Mouse (Mus musculus): ENCODE data around the gene Fkbp5. TPM values are rescaled to one million over a fixed set of nuclear protein-coding genes. Genes with fewer than 3 reads are reported as not detected.
"Not testable (repeated sequence)": the region's sequence is repeated elsewhere in the genome, so short reads cannot be mapped to it uniquely, and the experiment has no call there.

Gene Fkbp5
- total RNA-seq, 1 experiment from 2014 or later, result 19.4 TPM

DNA sequence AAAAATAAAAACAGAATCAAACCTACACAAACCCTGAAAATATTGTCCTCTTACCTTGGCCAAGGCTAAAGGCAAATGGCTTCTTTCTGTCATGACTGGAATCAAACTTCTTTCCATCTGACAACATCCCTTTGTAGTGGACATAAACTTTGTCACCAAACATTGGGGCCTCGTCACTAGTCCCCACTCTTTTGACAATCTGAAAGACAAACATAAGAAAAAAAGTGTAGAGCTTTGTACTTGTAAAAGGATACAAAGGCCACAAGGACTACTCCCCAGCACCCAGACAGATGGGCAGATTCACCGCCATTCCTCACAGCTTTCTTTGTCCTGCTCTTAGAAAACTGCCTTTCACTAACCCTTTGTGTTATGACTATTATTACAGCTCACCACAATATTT, 79.4 kb downstream of the Fkbp5 start:
- no peak for ATAC-seq (ENCODE audit: extremely low read depth, insufficient number of reproducible peaks, low FRiP score, poor library complexity, severe bottlenecking)

DNA sequence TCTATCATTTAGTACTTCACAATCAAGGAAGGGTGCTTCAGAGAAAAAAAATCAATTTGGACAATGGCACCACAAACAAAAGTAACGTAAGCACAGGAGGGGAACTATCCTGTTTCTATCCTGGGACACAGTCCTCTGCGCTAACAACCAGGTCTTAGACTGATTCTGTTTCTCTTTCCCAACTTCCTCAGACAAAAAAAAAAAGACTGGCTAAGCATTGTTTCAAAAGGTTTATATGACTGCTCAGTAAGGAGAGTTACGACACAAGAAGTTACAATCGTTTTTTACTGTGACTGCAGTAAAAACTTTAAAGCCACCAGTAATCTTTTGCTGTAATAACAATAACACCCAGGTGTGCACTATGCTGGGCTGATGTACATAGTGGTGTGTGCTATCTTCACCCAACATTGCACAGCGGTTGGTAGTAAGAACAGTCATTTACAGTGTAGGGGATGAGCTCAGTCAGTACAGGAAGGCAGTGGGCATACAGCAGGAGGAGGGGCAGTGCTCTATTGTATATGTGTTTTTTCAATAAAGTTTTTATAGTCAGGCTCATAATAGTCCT, 82.3 kb downstream of the Fkbp5 start:
- no peak for ATAC-seq (ENCODE audit: extremely low read depth, insufficient number of reproducible peaks, low FRiP score, poor library complexity, severe bottlenecking)

DNA sequence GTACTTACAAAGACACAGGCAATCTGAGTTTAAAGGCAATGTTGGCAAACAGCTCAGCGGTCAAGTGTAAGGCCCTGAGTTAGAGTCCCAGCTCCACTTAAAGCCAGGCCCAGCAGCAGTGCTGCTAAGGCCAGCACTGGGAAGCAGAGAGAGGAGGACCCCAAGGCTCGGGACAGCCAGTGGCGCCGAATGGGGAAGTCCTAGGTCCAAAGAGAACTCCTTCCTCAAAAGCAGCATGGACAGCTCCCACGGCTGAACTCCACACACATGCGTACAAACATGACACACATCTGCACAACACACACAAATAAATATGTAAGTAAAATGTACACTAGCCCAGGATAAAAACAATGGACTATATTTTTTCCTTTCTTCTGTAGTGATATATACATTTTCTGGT, 84.3 kb downstream of the Fkbp5 start:
- ATAC-seq (ENCODE audit: extremely low read depth, insufficient number of reproducible peaks, low FRiP score, poor library complexity, severe bottlenecking), result peak; percentile 53; the same call in 1 of the 2 replicates

DNA sequence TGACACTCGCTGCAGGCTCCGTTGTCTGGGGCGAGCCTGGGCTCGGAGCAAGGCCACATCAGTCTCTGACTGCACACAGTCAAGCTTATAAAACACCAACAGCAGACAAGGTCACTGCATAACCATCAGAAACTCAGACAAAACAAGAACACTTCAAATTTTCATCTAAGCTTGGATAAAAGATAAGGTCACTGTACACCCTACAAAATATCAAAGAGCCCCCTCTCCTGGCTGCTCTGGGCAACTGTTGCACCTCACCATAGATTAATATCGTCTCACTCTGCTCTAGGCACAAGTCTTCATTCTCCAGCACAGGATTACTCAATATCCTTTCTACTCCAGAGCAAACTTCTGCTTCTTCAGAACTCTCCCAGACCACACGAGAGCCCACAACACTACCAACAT, 85.4 kb downstream of the Fkbp5 start:
- ATAC-seq (ENCODE audit: extremely low read depth, insufficient number of reproducible peaks, low FRiP score, poor library complexity, severe bottlenecking), result peak; percentile 6; the same call in 1 of the 2 replicates

DNA sequence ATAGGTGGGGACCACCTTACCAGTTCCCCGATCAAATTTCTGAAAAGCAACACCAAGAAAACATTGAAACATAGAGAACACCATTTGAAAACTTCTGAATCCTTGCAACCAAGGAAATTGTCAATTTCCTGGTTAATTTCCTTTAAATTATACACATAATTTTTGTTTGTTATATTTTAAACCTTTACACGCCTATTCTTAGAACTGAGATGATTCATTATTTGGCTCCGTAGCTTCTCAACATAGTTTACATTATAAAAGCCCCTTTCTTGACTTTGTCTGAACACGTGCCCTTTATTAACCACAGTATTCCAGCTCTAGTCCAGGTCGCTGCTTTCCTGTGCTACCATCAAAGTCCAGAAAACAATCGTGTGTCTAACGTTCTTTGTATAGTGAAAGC, 86.3 kb downstream of the Fkbp5 start:
- ATAC-seq (ENCODE audit: extremely low read depth, insufficient number of reproducible peaks, low FRiP score, poor library complexity, severe bottlenecking), result no peak

DNA sequence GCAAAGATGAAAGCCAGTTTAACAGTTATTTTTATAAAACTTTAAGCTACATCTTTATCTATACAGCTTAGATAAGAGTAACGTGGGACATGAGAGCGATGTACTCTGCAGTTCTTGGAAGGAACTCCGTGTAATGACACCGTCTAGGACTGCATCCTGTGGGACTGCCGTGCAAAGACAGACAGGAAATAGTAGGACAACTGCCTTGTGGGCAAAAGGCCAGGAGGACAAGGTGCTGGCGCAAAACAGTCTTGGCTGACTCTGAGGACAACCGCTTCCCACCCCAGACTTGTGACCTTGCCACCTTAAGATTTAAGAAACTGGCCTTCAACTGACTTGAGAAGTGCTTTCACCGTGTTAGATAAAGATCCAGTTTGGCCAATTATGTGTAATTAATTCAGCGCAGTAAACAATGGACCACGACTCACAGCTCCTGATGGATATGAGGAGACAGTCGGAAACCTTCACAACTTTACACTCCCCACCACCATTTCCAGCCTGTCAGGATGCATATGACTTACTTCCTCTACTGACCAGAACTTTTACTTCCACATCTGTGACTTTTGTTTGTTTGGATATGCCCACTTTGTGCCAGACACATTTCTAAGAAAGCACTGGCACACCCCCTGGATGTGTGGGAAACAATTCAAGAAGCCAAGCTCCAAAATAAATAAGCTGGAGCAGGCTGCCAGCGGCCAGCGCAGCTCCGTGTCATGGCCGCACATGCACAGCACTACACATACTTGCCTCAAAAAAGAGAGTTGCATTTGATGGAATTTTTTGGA, 88.7 kb downstream of the Fkbp5 start:
- no peak for ATAC-seq (ENCODE audit: extremely low read depth, insufficient number of reproducible peaks, low FRiP score, poor library complexity, severe bottlenecking)

DNA sequence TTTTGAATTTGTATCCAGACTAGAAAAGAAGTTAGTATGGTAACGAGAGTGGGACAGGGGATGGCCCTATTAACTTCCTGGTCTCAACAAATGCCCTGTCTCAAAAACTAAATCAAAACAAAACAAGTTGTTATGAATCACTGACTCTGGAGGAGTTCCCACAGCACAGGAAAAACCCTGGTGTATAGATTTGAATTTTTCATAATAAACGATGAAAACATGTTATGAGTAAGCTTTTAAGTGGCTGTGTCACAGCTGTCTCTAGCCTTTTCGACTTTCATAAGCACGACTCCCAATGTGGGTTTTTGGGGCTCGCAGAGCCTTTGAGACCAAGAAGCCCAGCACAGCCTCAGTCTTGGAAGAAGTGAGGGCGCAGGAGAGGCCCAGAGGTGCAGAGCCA, 89.7 kb downstream of the Fkbp5 start:
- ATAC-seq (ENCODE audit: extremely low read depth, insufficient number of reproducible peaks, low FRiP score, poor library complexity, severe bottlenecking), result no peak

DNA sequence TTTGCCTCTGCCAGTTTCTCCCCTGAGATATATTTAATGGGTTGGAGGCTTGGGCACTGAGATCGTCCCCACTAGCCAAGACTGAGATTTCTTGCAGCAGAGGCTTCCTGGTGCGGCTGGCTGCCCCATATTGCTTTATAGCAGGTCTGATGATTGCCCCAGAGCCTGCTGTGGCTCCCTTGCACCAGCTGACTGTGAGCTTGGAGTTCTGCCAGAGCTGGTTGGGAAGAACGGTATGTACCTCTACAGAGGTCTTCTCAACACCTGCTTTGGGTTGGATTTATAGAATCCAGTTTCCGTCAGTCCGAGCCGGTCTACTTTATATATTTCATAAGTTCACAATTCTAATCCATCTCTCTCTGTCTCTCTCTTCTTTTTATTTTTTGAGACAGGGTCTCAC, 93.0 kb downstream of the Fkbp5 start:
- ATAC-seq (ENCODE audit: extremely low read depth, insufficient number of reproducible peaks, low FRiP score, poor library complexity, severe bottlenecking), result no peak

DNA sequence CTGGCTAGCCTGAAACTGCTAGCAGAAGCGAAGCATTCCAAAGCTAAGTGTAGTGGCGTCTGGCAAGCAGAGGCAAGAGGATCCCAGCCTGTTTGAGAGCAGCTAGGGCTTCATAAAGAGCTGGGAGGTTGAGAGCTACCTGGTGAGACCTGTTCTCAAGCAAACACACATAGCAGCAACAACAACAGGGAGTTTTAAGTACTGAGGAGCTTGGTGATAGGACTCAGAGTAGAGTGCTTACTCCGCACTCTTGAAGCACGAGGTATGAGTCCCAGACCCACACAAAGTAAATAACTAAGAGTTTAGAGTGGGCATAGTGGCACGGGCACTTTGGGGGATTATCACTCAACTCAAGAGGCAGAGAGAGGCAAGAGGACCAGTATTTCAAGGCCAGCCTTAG, 96.3 kb downstream of the Fkbp5 start:
- no peak for ATAC-seq (ENCODE audit: extremely low read depth, insufficient number of reproducible peaks, low FRiP score, poor library complexity, severe bottlenecking)

DNA sequence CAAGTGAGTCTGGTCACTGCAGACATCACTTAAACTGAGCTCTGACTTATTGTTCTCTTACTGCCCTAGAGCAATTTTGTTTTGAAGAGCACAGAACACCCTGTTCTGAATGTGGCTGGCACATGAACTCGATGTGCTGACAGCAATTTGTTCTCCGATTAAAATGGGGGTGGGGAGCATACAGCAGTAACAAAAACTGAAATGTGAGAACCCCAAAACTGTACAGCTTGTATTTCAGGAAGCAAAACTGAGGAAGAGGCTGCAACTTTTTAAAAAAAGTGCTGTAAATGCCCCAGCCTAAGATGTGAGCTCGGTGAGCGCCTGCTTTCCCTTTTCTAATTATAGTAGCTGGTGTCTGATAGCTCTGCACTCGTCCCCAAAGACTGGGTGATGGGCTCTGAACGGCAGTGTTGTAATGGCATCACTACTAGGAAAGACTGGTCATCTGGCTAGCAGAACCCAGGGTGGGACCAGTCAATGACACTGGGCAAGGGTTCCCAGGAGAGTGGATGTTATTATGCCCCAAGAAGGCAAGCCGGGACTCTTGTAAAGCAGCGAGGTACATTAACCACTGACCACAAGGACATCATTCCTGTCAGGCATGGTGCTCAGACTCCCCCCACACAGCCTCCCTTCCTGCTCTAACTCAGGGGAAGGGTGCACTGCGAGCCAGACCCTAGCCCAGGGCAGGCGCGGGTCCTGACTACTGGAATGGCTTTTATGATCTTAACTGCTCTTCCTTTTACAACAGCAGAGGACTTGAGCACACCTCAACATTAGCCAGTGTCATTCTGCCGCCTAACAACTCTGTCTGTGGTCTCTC, 96.9 kb downstream of the Fkbp5 start:
- ATAC-seq (ENCODE audit: extremely low read depth, insufficient number of reproducible peaks, low FRiP score, poor library complexity, severe bottlenecking), result no peak

DNA sequence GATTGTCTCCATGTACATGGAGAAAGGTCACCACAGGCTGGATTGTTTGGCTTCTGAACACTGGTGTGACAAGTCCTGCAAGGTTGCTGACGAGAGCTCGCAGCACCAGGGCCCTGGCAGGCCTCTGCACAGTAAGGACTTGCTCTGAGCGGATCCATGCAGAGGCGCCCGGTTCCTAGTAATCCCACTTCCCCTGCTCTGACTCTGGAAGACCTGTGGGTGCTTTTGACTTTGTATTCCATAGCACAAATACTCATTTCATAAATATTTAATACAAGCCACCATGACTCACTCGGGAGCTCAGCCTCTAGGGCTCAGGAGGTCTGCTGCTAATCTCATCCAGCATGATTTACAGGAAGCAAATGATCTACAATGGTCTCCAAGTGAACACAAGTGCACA, 97.7 kb downstream of the Fkbp5 start:
- no peak for ATAC-seq (ENCODE audit: extremely low read depth, insufficient number of reproducible peaks, low FRiP score, poor library complexity, severe bottlenecking)

DNA sequence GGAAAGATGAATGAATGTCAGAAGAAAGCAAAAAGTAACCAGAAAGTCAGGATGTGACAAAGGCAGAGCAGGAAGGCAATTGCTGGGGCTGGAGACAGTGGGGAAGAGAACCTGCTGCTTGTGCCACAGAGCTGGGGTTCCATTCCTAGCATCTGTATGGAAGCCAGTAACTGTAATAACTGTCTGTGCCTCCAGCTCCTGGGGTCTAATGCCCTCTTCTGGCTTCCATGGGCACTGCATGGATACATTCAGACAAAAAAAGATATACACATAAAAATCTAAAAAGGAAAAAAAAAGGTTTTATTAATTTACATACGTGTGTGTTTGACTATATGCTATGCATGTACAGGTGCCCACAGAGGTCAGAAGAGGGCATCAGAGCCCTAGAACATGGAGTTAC, 98.4 kb downstream of the Fkbp5 start:
- no peak for ATAC-seq (ENCODE audit: extremely low read depth, insufficient number of reproducible peaks, low FRiP score, poor library complexity, severe bottlenecking)

DNA sequence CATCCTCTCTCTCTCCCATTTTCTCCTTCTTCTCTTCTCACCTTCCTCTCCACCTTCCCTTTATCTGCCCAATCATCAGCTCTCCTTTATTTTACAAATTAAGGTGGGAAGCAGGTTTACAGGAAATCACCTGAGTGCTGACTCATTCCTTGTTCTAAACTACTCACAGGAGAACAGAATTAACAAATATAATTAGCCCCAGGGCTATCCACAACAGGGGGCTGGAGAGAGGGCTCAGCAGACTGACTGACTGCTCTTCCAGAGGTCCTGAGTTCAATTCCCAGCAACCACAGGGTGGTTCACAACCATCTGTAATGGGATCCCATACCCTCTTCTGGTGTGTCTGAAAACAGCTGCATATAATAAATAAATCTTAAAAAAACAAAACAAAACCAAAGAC, 98.8 kb downstream of the Fkbp5 start:
- not testable (repeated sequence) for ATAC-seq (ENCODE audit: extremely low read depth, insufficient number of reproducible peaks, low FRiP score, poor library complexity, severe bottlenecking)

DNA sequence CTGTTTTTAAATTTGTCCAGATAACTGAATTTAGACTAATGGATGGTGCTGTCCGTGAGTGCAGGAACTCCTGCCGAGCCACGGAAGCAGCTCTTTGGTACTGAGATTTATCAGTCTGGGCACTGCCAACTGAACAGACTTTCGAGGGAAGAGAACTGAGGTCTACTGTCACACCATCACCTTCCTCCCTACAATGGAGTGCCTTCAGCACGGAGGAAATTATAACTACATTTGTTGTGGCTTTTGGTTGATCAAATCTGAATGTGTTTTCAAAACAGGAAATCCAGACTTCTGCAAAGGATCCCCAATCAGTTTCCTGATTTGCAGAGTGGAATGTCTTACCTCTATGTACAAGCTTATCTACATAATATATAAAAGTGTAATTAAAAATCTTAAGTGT, 99.6 kb downstream of the Fkbp5 start:
- ATAC-seq (ENCODE audit: extremely low read depth, insufficient number of reproducible peaks, low FRiP score, poor library complexity, severe bottlenecking), result no peak

DNA sequence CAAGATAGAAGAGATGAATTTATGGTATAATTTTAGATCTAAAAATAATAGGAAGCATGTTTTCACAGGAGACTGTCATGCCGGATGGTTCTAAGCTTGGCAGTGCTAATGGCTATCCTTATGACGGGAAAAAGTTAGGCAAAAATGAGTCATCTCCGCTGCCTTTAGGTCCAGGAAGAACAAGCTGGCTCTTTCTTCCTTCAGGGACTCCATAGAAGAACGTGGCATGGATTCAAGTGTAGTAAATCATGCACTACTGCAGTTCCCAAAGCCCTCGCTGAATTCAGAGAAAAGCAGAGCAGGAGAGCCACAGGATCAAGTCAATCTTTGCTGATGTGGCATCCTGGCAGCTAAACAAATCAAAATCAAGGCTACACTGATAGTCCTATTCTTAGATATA, 102.1 kb downstream of the Fkbp5 start:
- no peak for ATAC-seq (ENCODE audit: extremely low read depth, insufficient number of reproducible peaks, low FRiP score, poor library complexity, severe bottlenecking)

DNA sequence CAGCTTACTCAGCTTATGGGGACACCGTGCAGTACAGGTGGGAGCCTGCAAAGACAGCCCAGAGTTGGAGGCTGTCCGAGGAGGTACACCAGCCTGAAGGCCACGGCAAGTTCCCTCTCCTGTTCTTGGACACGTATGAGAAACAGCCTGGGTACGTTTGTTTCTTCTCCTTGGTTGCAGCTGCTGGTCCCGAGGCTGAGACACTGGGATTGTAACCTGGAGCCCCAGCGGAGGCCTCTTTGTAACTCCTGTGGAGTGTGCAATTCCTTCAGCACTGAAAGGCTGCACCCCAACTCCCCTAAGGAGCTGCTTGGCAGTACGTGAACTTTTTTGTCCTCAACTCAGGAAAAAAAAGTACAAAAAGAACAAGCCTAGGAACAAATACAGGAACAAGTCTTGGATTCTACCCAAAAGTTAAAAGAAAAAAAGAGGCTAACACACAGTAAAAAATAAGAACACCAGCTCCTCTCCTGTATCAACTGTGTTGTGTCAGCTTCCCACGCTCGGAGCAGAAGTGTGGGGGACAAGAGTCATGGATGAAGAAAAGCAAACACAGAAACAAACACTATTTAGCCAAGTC, 105.9 kb downstream of the Fkbp5 start:
- ATAC-seq (ENCODE audit: extremely low read depth, insufficient number of reproducible peaks, low FRiP score, poor library complexity, severe bottlenecking), result no peak

DNA sequence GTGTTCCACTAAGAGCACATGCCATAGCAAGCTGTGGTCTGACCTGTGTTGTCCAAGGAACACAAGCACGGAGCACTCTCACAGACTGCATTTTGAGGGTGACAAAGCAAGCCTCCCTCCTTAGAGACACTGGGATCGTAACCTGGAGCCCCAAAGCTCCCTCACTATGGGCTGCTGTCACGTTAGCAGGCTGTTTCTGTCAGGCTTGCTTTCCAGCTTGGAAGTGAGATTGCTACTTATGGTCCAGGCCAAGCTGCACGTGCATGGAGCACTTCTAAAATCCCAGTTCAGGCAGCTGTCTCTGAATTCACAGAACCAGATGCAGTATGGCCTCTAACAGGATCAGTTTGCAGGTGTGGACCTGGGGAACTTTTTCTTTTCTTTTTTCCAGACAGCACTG, 106.6 kb downstream of the Fkbp5 start:
- no peak for ATAC-seq (ENCODE audit: extremely low read depth, insufficient number of reproducible peaks, low FRiP score, poor library complexity, severe bottlenecking)

DNA sequence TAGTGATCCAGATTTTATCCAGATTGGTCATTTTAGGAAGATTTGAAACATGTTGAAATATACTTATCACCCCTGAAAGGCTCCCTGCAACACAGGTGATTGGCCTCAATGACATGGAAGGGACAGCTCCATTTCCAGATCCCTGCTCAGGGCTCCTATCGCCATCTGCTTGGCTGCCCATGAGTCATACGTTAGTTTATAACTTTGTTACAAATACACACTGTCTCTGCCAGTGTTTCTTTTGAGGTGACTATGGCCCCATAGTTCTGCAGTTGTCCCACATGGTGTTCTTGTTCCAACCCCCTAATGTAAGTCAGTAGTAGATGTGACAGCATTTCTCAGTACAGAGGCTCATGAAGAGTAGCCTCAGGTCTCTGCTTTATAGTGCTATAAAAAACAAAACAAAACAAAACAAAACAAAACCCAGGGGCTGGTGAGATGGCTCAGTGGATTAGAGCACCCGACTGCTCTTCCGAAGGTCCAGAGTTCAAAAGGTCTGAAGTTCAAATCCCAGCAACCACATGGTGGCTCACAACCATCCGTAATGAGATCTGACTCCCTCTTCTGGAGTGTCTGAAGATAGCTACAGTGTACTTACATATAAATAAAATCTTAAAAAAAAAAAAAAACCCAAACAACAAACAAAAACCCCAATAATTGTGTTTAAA, 108.9 kb downstream of the Fkbp5 start:
- ATAC-seq (ENCODE audit: extremely low read depth, insufficient number of reproducible peaks, low FRiP score, poor library complexity, severe bottlenecking), result no peak
